Mouse (Mus musculus): ENCODE measurements around the gene Nrxn3.

DNA sequence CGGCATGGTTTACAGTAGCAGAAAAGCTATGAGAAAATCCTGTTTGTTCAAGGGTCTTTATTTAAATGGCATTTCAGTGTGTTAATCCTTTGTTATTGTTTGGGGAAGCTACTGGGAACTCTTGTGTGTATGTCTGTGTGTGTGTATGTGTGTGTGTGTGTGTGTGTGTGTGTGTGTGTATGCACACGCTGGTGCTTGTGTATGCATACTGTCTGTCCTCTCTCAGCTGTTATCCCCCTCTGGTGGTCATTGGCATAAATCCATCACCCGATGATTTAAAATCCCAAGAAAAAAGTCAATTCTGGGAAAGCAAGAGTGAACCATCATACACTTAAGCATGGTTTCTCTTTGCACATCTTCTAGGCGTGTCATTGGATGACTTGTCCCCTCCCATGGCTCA is 264.4 kb downstream of the Nrxn3 start:
- TF ChIP-seq EP300 (IDR thresholded peaks at IDR 0.05; ENCODE audit: low read depth), result no peak
- TF ChIP-seq CTCF (IDR thresholded peaks at IDR 0.05; ENCODE audit: low read depth), result peak; percentile 55

Measured in liver, postnatal 0 days (tissue).